Mouse (Mus musculus) forebrain, embryonic 11.5 days (tissue): ENCODE measurements around the gene Shroom1. TPM values are rescaled to one million over a fixed set of nuclear protein-coding genes. Genes with fewer than 3 reads are reported as not detected.
A peak's percentile ranks its signal among the peaks of the same experiment; 100 is the strongest.

Experiments
- ATAC-seq: fragments of 200-750 bp; cut with Nextera tagmentation; replicated peaks from 2 replicates; pipeline ENCODE4 v1.8.0; 2017; ENCODE audit warnings: moderate TSS enrichment; ENCODE audit not compliant: low FRiP score
- DNase-seq: peaks from one replicate; pipeline ENCODE4 v3.0.0-alpha.2; 2017; ENCODE audit warnings: low spot score
- H3K27ac ChIP-seq: fragments of 300-500 bp; sonication (generic); 2 replicates; pipeline ENCODE4 v1.5.1; 2014; ENCODE audit warnings: low read depth, low read length
- H3K27me3 ChIP-seq: fragments of 300-500 bp; sonication (generic); 2 replicates; pipeline ENCODE4 v1.6.1; 2014; ENCODE audit warnings: mild to moderate bottlenecking, low read length, mixed read lengths; ENCODE audit not compliant: control insufficient read depth, insufficient read depth
- H3K36me3 ChIP-seq: fragments of 300-500 bp; sonication (generic); 2 replicates; pipeline ENCODE4 v1.6.1; 2014; ENCODE audit warnings: mild to moderate bottlenecking, low read length, moderate library complexity, mixed read lengths; ENCODE audit not compliant: control insufficient read depth, insufficient read depth
- H3K4me1 ChIP-seq: fragments of 300-500 bp; sonication (generic); replicated peaks from 2 replicates; pipeline ENCODE4 v1.6.1; 2014; ENCODE audit warnings: low read length, mixed read lengths; ENCODE audit not compliant: control insufficient read depth, insufficient read depth
- H3K4me2 ChIP-seq: fragments of 300-500 bp; sonication (generic); 2 replicates; pipeline ENCODE4 v1.6.1; 2014; ENCODE audit warnings: low read depth, mild to moderate bottlenecking, low read length, moderate library complexity, mixed read lengths; ENCODE audit not compliant: severe bottlenecking
- H3K4me3 ChIP-seq: fragments of 300-500 bp; sonication (generic); 2 replicates; pipeline ENCODE4 v1.5.1; 2014; ENCODE audit warnings: low read depth, low read length
- H3K9ac ChIP-seq: fragments of 300-500 bp; sonication (generic); 2 replicates; pipeline ENCODE4 v1.6.1; 2014; ENCODE audit warnings: low read length
- H3K9me3 ChIP-seq: fragments of 300-500 bp; sonication (generic); 2 replicates; pipeline ENCODE4 v1.6.1; 2016; ENCODE audit warnings: low read length, mixed read lengths; ENCODE audit not compliant: control insufficient read depth
- WGBS: fragments of 180-500 bp; shearing (Covaris S2); extraction: QIAGEN DNeasy Blood & Tissue Kit; methylation state at CpG from one replicate; pipeline ENCODE4 v1.1.7; 2014; 5-methylcytosine and 5-hydroxymethylcytosine counted together
- polyA plus RNA-seq: library from polyadenylated mRNA; unstranded; fragments of >200 nt; fragmentation: Nextera tagmentation; extraction: Ambion mirVana; gene quantifications from 2 replicates; pipeline ENCODE4 v1.2.1, GENCODE M21; 2014

The Shroom1 gene
- polyA plus RNA-seq, 1 experiment from 2014 or later: 1.1 TPM

DNA sequence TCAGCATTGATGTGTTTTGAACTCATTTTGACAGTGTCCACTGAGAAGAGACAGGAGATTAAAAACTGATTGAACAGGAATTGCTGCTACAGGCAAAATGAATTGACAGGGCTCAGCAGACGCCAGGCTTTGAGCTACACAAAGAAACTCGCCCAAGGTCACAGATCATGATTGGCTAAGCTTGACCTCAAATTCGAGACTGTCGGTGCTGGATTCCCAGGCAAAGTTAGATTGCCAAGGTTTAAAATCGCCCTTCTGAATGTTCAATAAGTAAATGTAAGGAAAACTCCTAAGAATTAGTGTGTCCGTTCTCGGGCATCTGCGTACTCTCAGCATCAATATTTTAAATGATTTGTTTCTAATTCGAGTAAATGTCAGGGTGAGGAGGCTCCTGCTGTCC is 32.4 kb downstream of the Shroom1 start:
- peaks cover 13% of the 10 kb centered on the region; the same call in 1 of the 2 replicates for H3K4me1 ChIP-seq

DNA sequence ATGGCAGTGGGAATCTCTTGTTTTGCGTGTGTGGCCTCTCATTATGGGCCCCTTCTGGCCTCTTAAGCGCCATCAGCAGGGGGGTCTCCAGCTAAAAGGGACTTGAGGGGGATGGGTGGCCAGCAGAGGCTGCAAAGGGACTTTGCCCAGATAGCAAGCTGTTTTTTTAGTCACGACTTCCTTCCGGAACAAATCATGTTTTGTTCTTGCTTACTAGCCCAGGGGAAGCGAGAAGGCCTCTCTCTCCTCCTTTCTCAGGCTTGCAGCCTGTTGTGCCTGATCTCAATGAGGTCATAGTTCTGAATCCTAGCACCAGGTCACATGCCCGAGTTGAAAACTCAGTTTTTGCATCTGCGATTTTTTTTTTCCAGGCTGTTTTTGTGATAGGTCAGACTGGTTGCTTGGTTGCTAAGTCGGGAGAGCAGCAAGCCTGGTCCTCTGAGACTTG is 35.0 kb downstream of the Shroom1 start:
- Histone ChIP-seq H3K4me2 (0 out of 2 replicates have a peak overlapping the region, but pooled peaks have one; percentile 1), H3K4me1 (peaks cover 14% of the 10 kb centered on the region; the same call in 1 of the 2 replicates)

More for the DNA sequence above, 32.4 kb downstream of the Shroom1 start:
- DNase-seq: no peak
- Histone ChIP-seq H3K4me2 (no peak overlapping the region), H3K9me3 (no peaks in the 10 kb centered on the region), H3K27me3 (peaks cover 5% of the 10 kb centered on the region), H3K27ac (no peak overlapping the region), H3K4me3 (no peak overlapping the region), H3K36me3 (no peaks in the 10 kb centered on the region), H3K9ac (no peak overlapping the region)
- ATAC-seq: no peak
- 53% methylated on average over 9 of the region's 9 CpGs for WGBS

GRCm38 (mm10) chr11:53493243-53493955 is 36.4 kb downstream of the Shroom1 start:
- peaks cover 10% of the 10 kb centered on the region; the same call in 1 of the 2 replicates for H3K4me1 ChIP-seq
- ATAC-seq: peak; percentile 59

More for the DNA sequence above, 35.0 kb downstream of the Shroom1 start:
- 2% methylated on average over 8 of the region's 8 CpGs for WGBS
- peak; percentile 78 for DNase-seq
- peak; percentile 67 for ATAC-seq
- Histone ChIP-seq H3K9ac (no peak overlapping the region), H3K27ac (peak overlapping the region; percentile 65), H3K27me3 (peaks cover 3% of the 10 kb centered on the region), H3K36me3 (no peaks in the 10 kb centered on the region), H3K9me3 (no peaks in the 10 kb centered on the region), H3K4me3 (no peak overlapping the region)

GRCm38 (mm10) chr11:53495417-53495816 is 38.4 kb downstream of the Shroom1 start:
- ATAC-seq: no peak
- no peak for DNase-seq
- H3K9ac ChIP-seq: no peak overlapping the region
- H3K4me3 ChIP-seq: no peak overlapping the region
- WGBS: 12% methylated on average over 6 of the region's 6 CpGs
- no peaks in the 10 kb centered on the region for H3K36me3 ChIP-seq
- no peak overlapping the region for H3K4me2 ChIP-seq
- H3K9me3 ChIP-seq: no peaks in the 10 kb centered on the region
- no peaks in the 10 kb centered on the region for H3K27me3 ChIP-seq
- peak overlapping the region; percentile 48 for H3K27ac ChIP-seq
- H3K4me1 ChIP-seq: peaks cover 12% of the 10 kb centered on the region; the same call in 1 of the 2 replicates

More at GRCm38 (mm10) chr11:53493243-53493955, 36.4 kb downstream of the Shroom1 start:
- H3K36me3 ChIP-seq: no peaks in the 10 kb centered on the region
- H3K9me3 ChIP-seq: no peaks in the 10 kb centered on the region
- H3K4me3 ChIP-seq: no peak overlapping the region
- H3K9ac ChIP-seq: no peak overlapping the region
- no peaks in the 10 kb centered on the region for H3K27me3 ChIP-seq
- 13% methylated on average over 3 of the region's 3 CpGs for WGBS
- H3K4me2 ChIP-seq: no peak overlapping the region
- no peak overlapping the region for H3K27ac ChIP-seq
- peak; percentile 62 for DNase-seq

- Histone ChIP-seq H3K36me3 (no peaks in the 10 kb centered on the region), H3K4me2 (no peak overlapping the region), H3K27me3 (no peaks in the 10 kb centered on the region), H3K4me1 (peaks cover 14% of the 10 kb centered on the region; the same call in 1 of the 2 replicates), H3K9me3 (no peaks in the 10 kb centered on the region), H3K27ac (no peak overlapping the region), H3K4me3 (no peak overlapping the region), H3K9ac (no peak overlapping the region)
- DNase-seq (no peak), ATAC-seq (no peak)
- 84% methylated on average over 6 of the region's 6 CpGs for whole genome bisulfite sequencing
Measured at GRCm38 (mm10) chr11:53496946-53497345, 39.9 kb downstream of the Shroom1 start.

DNA sequence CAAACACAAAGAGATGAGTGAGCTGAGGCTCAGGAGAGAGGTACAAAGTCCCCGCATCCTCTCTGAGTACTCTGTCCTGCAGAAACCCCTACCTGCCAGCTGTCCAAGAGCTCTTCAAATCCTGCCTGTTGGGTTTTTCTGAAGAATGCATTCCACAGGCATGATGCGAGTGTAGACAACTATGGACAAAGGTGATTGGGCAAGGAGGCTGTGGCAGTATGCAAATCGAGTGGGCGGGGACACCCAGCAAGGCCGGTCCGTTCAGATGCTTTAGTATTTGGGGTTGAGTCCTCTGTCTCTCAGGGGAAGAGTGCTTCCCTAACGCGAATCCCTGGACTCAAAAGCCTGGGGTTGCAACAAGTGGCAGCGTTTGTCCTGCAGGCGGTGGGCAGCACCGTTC is 43.6 kb downstream of the Shroom1 start:
- H3K4me1 ChIP-seq: peaks cover 4% of the 10 kb centered on the region; the same call in 1 of the 2 replicates
- no peaks in the 10 kb centered on the region for H3K9me3 ChIP-seq
- no peaks in the 10 kb centered on the region for H3K36me3 ChIP-seq
- peak; percentile 46; the same call in 1 of the 2 replicates for ATAC-seq
- H3K27me3 ChIP-seq: no peaks in the 10 kb centered on the region
- no peak overlapping the region for H3K27ac ChIP-seq
- DNase-seq: peak; percentile 61
- WGBS: 9% methylated on average over 11 of the region's 11 CpGs
- no peak overlapping the region for H3K9ac ChIP-seq
- no peak overlapping the region for H3K4me3 ChIP-seq
- H3K4me2 ChIP-seq: peak overlapping the region; percentile 34; the same call in 1 of the 2 replicates

DNA sequence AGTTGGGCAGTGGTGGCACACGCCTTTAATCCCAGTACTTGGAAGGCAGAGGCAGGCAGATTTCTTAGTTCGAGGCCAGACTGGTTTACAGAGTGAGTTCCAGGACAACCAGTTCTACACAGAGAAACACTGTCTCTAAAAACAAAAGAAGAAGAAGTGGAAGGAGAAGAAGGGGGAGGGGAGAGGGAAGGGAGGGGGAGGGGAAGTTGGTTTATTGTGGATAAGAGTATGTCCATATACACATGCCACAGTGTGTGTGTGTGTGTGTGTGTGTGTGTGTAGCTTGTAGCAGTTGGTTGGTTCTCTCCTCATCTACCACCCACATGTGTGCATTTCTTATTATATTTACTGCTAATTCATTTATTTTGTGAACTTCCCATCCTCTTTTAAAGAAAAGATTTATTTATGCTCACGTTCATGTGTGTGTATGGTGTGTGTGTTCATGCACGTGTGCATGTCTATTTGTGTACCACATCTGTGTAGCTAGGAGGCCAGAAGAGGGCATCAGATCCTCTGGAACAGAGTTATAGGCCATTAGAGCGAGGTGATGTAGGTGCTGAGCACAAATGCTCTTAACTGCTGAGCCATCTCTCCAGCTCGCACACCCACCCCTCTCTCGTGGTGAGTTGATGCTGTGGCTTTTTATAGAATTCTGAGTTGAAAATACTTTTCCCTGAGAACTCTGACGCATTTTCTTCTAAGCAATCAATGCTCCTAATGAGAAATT is 45.2 kb downstream of the Shroom1 start:
- no peaks in the 10 kb centered on the region for H3K27me3 ChIP-seq
- no peak for DNase-seq
- H3K27ac ChIP-seq: no peak overlapping the region
- ATAC-seq: no peak
- H3K4me2 ChIP-seq: no peak overlapping the region
- peaks cover 4% of the 10 kb centered on the region; the same call in 1 of the 2 replicates for H3K4me1 ChIP-seq
- H3K4me3 ChIP-seq: no peak overlapping the region
- 83% methylated on average over 8 of the region's 8 CpGs for WGBS
- H3K9me3 ChIP-seq: no peaks in the 10 kb centered on the region
- H3K36me3 ChIP-seq: no peaks in the 10 kb centered on the region
- no peak overlapping the region for H3K9ac ChIP-seq

- 86% methylated on average over 5 of the region's 5 CpGs for WGBS
- Histone ChIP-seq H3K36me3 (no peaks in the 10 kb centered on the region), H3K4me1 (peaks cover 4% of the 10 kb centered on the region; the same call in 1 of the 2 replicates), H3K9me3 (no peaks in the 10 kb centered on the region), H3K9ac (no peak overlapping the region), H3K27me3 (no peaks in the 10 kb centered on the region), H3K4me2 (no peak overlapping the region), H3K4me3 (no peak overlapping the region), H3K27ac (no peak overlapping the region)
- ATAC-seq (no peak), DNase-seq (no peak)
Measured at GRCm38 (mm10) chr11:53503738-53504137, 46.7 kb downstream of the Shroom1 start.
